Mouse (Mus musculus): ENCODE measurements around the gene Dnajb2. TPM values are rescaled to one million over a fixed set of nuclear protein-coding genes. Genes with fewer than 3 reads are reported as not detected.

Gene Dnajb2
- polyA plus RNA-seq, 1 experiment from 2014 or later: 44.5 TPM

GRCm38 (mm10) chr1:75253849-75254624 lies 17.8 kb downstream of the Dnajb2 start:
- 63% methylated on average over 16 of the region's 16 CpGs for WGBS

GRCm38 (mm10) chr1:75254625-75255013 lies 18.4 kb downstream of the Dnajb2 start:
- WGBS: 72% methylated on average over 8 of the region's 8 CpGs
- H3K4me1 ChIP-seq: peaks cover 7% of the 10 kb centered on the region
- no peak for ATAC-seq (ENCODE audit: insufficient number of reproducible peaks, low FRiP score, low TSS enrichment, low read depth)
- no peak overlapping the region for H3K27ac ChIP-seq
- H3K4me3 ChIP-seq: no peak overlapping the region
- H3K4me2 ChIP-seq: no peak overlapping the region
- peaks cover 12% of the 10 kb centered on the region; the same call in 1 of the 2 replicates for H3K27me3 ChIP-seq
- H3K9ac ChIP-seq: no peak overlapping the region
- H3K36me3 ChIP-seq: no peaks in the 10 kb centered on the region
- H3K9me3 ChIP-seq: no peaks in the 10 kb centered on the region

More at GRCm38 (mm10) chr1:75253849-75254624, 17.8 kb downstream of the Dnajb2 start:
- Histone ChIP-seq H3K4me2 (no peak overlapping the region), H3K4me1 (peaks cover 7% of the 10 kb centered on the region), H3K4me3 (no peak overlapping the region), H3K27me3 (peaks cover 12% of the 10 kb centered on the region; the same call in 1 of the 2 replicates), H3K9ac (no peak overlapping the region), H3K27ac (no peak overlapping the region), H3K9me3 (no peaks in the 10 kb centered on the region), H3K36me3 (no peaks in the 10 kb centered on the region)
- no peak for ATAC-seq (ENCODE audit: insufficient number of reproducible peaks, low FRiP score, low TSS enrichment, low read depth)

- H3K4me3 ChIP-seq: no peak overlapping the region
- WGBS: 65% methylated on average over 10 of the region's 10 CpGs
- H3K9me3 ChIP-seq: no peaks in the 10 kb centered on the region
- H3K36me3 ChIP-seq: no peaks in the 10 kb centered on the region
- H3K27ac ChIP-seq: no peak overlapping the region
- H3K4me1 ChIP-seq: peaks cover 7% of the 10 kb centered on the region
- ATAC-seq (ENCODE audit: insufficient number of reproducible peaks, low FRiP score, low TSS enrichment, low read depth): no peak
- no peak overlapping the region for H3K9ac ChIP-seq
- no peak overlapping the region for H3K4me2 ChIP-seq
- H3K27me3 ChIP-seq: peaks cover 17% of the 10 kb centered on the region
These were observed 19.4 kb downstream of the Dnajb2 start for GRCm38 (mm10) chr1:75255516-75256046.

DNA sequence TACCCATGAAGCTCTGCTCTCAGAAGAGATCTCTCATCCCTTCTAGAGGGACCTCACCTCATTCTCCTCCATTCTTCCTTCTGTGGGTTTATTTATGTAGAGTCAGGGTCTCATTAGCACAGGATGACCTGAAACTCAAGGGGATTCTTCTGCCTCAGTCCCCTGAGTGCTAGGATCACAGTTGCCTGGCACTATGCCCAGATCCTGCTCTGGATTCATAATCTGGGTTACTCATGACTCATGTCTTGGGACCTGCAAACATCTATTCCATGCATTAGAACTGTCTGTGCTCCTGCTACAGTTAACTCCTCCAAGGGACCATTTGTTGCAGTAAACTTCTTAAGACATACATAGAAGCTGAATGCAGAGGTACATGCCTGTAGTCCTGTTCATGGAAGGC lies 25.1 kb downstream of the Dnajb2 start:
- Histone ChIP-seq H3K27ac (no peak overlapping the region), H3K4me3 (no peak overlapping the region), H3K9me3 (no peaks in the 10 kb centered on the region), H3K4me1 (peaks cover 3% of the 10 kb centered on the region; the same call in 1 of the 2 replicates), H3K36me3 (no peaks in the 10 kb centered on the region), H3K9ac (no peak overlapping the region), H3K27me3 (peaks cover 56% of the 10 kb centered on the region), H3K4me2 (no peak overlapping the region)
- no peak for ATAC-seq (ENCODE audit: insufficient number of reproducible peaks, low FRiP score, low TSS enrichment, low read depth)

DNA sequence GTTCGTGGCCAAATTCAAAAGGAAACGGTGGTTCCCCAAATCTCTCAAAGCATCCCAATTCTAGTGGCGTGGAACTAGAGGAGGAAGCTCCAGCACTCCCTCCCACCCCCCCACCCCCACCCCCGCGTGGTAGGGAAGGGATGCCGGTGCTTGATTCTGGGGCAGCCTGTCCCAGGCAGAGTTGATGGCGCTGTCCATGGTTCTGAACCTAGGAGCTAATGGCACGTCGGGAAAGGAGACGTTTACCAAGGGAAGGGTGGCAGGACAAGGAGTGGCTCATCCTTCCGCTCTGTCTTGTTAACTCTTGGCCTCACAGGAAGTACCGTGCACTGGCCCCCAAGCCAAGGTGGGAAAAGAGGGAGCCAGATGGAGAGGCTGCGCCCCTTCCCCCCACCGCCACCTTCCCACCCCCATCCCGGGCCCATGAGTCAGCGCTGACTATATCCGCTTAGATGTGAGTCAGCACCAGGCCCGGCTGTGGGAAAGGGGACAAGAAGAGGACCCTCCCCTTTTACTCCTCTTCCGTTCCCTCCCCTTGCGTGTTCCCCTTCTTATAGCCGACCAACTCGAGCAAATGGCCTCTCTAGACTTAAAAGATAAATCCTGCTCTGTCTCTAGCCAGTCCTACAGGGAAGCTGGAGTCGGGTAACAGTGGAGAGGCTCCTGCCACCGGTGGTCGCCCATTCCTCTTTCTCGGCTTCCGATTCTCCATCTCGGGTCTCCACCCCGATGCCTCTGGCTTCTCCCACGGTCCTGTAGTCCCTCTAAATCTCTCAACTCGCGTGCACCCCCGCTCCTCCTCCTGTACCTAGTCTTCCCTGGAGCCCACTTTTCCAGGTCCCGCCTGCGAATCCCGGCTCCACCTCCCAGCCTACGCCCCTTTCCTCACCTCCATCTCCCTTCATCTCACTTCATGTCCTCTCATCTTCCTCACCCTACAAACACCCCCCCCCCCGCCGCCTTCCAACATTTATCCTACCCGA lies 27.1 kb downstream of the Dnajb2 start:
- Histone ChIP-seq H3K27ac (no peak overlapping the region), H3K9me3 (no peaks in the 10 kb centered on the region), H3K4me3 (no peak overlapping the region), H3K9ac (no peak overlapping the region), H3K36me3 (no peaks in the 10 kb centered on the region), H3K4me2 (no peak overlapping the region), H3K27me3 (peaks cover 60% of the 10 kb centered on the region), H3K4me1 (peaks cover 3% of the 10 kb centered on the region; the same call in 1 of the 2 replicates)
- 2% methylated on average over 40 of the region's 40 CpGs for whole genome bisulfite sequencing
- no peak for ATAC-seq (ENCODE audit: insufficient number of reproducible peaks, low FRiP score, low TSS enrichment, low read depth)

GRCm38 (mm10) chr1:75264091-75264880 lies 28.1 kb downstream of the Dnajb2 start, which contains the start of gene Ptprn:
Gene Ptprn, minus strand, starts transcription at chr1:75264502.
- peaks cover 69% of the 10 kb centered on the region for H3K27me3 ChIP-seq
- H3K4me3 ChIP-seq: no peak within 1 kb of the TSS
- no peak within 1 kb of the TSS for H3K4me2 ChIP-seq
- H3K4me1 ChIP-seq: peaks cover 3% of the 10 kb centered on the region; the same call in 1 of the 2 replicates
- 11% methylated on average over 32 of the region's 32 CpGs for WGBS
- no peak within 1 kb of the TSS for H3K9ac ChIP-seq
- H3K9me3 ChIP-seq: no peaks in the 10 kb centered on the region
- no peaks in the 10 kb centered on the region for H3K36me3 ChIP-seq
- no peak within 1 kb of the TSS for H3K27ac ChIP-seq
- ATAC-seq (ENCODE audit: insufficient number of reproducible peaks, low FRiP score, low TSS enrichment, low read depth): no peak

DNA sequence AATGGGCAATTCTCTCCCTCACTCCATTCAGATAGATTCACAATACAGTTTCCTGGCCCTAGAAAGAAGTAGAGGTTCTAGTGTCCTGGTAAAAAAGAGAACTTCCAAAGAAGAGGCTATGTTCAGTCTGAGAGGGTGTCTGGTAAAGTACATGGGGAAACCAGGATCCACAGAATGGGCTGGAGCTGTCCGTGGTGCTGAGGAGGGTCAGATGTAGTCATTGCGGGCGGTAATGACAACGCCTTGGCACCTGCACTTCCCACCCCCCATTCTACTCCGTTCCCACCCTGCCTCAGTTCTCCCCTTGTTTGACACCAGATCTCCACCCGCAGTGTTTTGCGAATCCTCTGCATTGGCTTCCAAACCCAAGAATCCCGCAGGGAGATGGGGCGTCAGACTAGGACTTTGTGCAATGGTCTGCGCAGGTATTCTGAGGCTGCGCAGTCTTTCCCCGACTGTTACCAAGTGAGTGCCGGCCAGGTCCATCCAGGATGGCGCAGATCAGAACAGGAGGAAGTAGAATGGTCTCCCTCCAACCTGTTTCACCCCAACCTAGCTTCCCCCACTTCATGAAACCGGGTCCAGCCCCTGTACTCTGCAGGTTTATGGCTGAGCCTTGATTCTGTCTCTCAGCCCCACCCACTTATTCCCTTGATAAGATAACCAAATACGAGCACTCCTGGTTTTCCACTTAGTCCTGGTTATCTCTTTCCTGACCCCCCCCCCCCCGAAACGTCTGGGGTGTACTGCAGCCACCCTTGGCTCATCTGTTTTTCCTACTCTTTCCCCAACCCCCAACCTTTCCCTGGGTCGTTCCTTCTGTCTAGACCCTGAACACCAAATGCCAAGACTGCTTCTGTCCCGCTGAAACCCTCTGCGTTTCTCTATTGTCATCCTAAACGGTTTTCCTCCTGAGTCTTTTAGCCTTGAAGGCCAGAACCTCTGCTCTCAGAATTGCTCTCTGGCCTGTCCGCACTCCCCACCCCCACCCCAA lies 41.3 kb downstream of the Dnajb2 start:
- H3K9me3 ChIP-seq: no peaks in the 10 kb centered on the region
- H3K4me2 ChIP-seq: no peak overlapping the region
- H3K4me1 ChIP-seq: no peaks in the 10 kb centered on the region
- WGBS: 6% methylated on average over 23 of the region's 23 CpGs
- H3K27ac ChIP-seq: no peak overlapping the region
- no peak overlapping the region for H3K9ac ChIP-seq
- no peak for ATAC-seq (ENCODE audit: insufficient number of reproducible peaks, low FRiP score, low TSS enrichment, low read depth)
- H3K27me3 ChIP-seq: peaks cover 20% of the 10 kb centered on the region
- no peaks in the 10 kb centered on the region for H3K36me3 ChIP-seq
- H3K4me3 ChIP-seq: no peak overlapping the region

- WGBS: 6% methylated on average over 13 of the region's 13 CpGs
- H3K27ac ChIP-seq: no peak within 1 kb of the TSS
- H3K9ac ChIP-seq: no peak within 1 kb of the TSS
- H3K4me2 ChIP-seq: no peak within 1 kb of the TSS
- no peak for ATAC-seq (ENCODE audit: insufficient number of reproducible peaks, low FRiP score, low TSS enrichment, low read depth)
- no peak within 1 kb of the TSS for H3K4me3 ChIP-seq
- peaks cover 20% of the 10 kb centered on the region for H3K27me3 ChIP-seq
- no peaks in the 10 kb centered on the region for H3K4me1 ChIP-seq
- H3K9me3 ChIP-seq: no peaks in the 10 kb centered on the region
- H3K36me3 ChIP-seq: no peaks in the 10 kb centered on the region
These were observed 42.0 kb downstream of the Dnajb2 start, which contains the start of gene Resp18 for GRCm38 (mm10) chr1:75278228-75278627. Gene Resp18, minus strand, starts transcription at chr1:75278415.

DNA sequence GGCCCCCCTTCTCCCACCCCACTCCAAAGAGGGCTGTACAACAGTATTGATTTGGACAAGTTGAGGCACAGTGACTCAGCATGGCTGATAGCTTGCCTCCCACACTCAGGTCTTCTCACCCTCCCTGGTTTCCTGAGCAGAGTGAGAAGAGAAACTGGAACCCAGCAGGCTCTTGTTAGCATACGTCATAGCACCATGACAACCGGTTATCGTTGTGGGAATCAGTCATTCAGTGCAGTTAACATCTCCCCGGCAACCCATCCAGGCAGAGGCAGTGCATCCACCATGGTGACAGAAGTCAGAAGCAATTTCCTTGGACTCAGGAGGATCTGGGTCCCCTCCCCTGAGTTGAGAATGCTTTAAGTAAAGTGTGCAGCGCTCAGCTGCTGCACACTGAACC lies 46.8 kb downstream of the Dnajb2 start:
- H3K4me1 ChIP-seq: no peaks in the 10 kb centered on the region
- no peak for ATAC-seq (ENCODE audit: insufficient number of reproducible peaks, low FRiP score, low TSS enrichment, low read depth)
- WGBS: 77% methylated on average over 5 of the region's 5 CpGs

GRCm38 (mm10) chr1:75284911-75285310 lies 48.7 kb downstream of the Dnajb2 start:
- Histone ChIP-seq H3K27ac (no peak overlapping the region), H3K9ac (no peak overlapping the region), H3K36me3 (no peaks in the 10 kb centered on the region), H3K4me1 (no peaks in the 10 kb centered on the region), H3K9me3 (no peaks in the 10 kb centered on the region), H3K27me3 (peaks cover 5% of the 10 kb centered on the region; the same call in 1 of the 2 replicates), H3K4me2 (no peak overlapping the region), H3K4me3 (no peak overlapping the region)
- WGBS: 82% methylated on average over 7 of the region's 7 CpGs
- ATAC-seq (ENCODE audit: insufficient number of reproducible peaks, low FRiP score, low TSS enrichment, low read depth): no peak

More for the DNA sequence above, 46.8 kb downstream of the Dnajb2 start:
- Histone ChIP-seq H3K36me3 (no peaks in the 10 kb centered on the region), H3K9me3 (no peaks in the 10 kb centered on the region), H3K27ac (no peak overlapping the region), H3K27me3 (peaks cover 12% of the 10 kb centered on the region), H3K4me2 (no peak overlapping the region), H3K4me3 (no peak overlapping the region), H3K9ac (no peak overlapping the region)
